Mouse (Mus musculus) heart, embryonic 14.5 days (tissue): ENCODE measurements around the gene Usp34. TPM values are rescaled to one million over a fixed set of nuclear protein-coding genes. Genes with fewer than 3 reads are reported as not detected.
A peak's percentile ranks its signal among the peaks of the same experiment; 100 is the strongest.
"Not testable (repeated sequence)": the region's sequence is repeated elsewhere in the genome, so short reads cannot be mapped to it uniquely, and the experiment has no call there.

Experiments used
- ATAC-seq: fragments of 200-750 bp; cut with Nextera tagmentation; 2 replicates; pipeline ENCODE4 v1.8.0; 2017; ENCODE audit warnings: low read depth, moderate TSS enrichment; ENCODE audit not compliant: insufficient number of reproducible peaks, insufficient read depth, low FRiP score
- H3K27ac ChIP-seq, 2 experiments: fragments of 200-500 bp in 1 of 2; fragments of 300-500 bp in 1 of 2; sonication (generic) in 1 of 2; replicated peaks in 1 of 2; 2 replicates each; pipeline ENCODE4 v1.5.1; 2012 to 2014; ENCODE audit warnings: low read depth in 2 of 2, low read length in 2 of 2, control low read depth in 1 of 2, mild to moderate bottlenecking in 1 of 2, mixed read lengths in 1 of 2; ENCODE audit not compliant: control insufficient read depth in 1 of 2, insufficient read depth in 1 of 2
- H3K27me3 ChIP-seq: fragments of 300-500 bp; sonication (generic); 2 replicates; pipeline ENCODE4 v1.6.1; 2014; ENCODE audit warnings: mild to moderate bottlenecking, low read length, control low read depth; ENCODE audit not compliant: control insufficient read depth, insufficient read depth
- H3K36me3 ChIP-seq: fragments of 300-500 bp; sonication (generic); 2 replicates; pipeline ENCODE4 v1.6.1; 2014; ENCODE audit warnings: mild to moderate bottlenecking, control low read depth, low read length, mixed read lengths; ENCODE audit not compliant: control insufficient read depth, insufficient read depth
- H3K4me1 ChIP-seq, 2 experiments: fragments of 200-500 bp in 1 of 2; fragments of 300-500 bp in 1 of 2; sonication (generic) in 1 of 2; 2 replicates each; pipeline ENCODE4 v1.6.1; 2012 to 2014; ENCODE audit warnings: low read length in 2 of 2, control low read depth in 1 of 2, mixed read lengths in 1 of 2; ENCODE audit not compliant: control insufficient read depth in 2 of 2, insufficient read depth in 2 of 2
- H3K4me2 ChIP-seq: fragments of 300-500 bp; sonication (generic); 2 replicates; pipeline ENCODE4 v1.6.1; 2014; ENCODE audit warnings: mild to moderate bottlenecking, low read length
- H3K4me3 ChIP-seq, 2 experiments: fragments of 200-500 bp in 1 of 2; fragments of 300-500 bp in 1 of 2; sonication (generic) in 1 of 2; 2 replicates each; pipeline ENCODE4 v1.5.1; 2012 to 2014; ENCODE audit warnings: low read length in 2 of 2, mild to moderate bottlenecking in 2 of 2, control low read depth in 1 of 2, low read depth in 1 of 2, moderate library complexity in 1 of 2; ENCODE audit not compliant: control insufficient read depth in 1 of 2, insufficient read depth in 1 of 2
- H3K9ac ChIP-seq: fragments of 300-500 bp; sonication (generic); 2 replicates; pipeline ENCODE4 v1.6.1; 2014; ENCODE audit warnings: mild to moderate bottlenecking, low read length
- H3K9me3 ChIP-seq: fragments of 300-500 bp; sonication (generic); 2 replicates; pipeline ENCODE4 v1.6.1; 2016; ENCODE audit warnings: low read length, control low read depth; ENCODE audit not compliant: control insufficient read depth
- WGBS: fragments of 180-500 bp; shearing (Covaris S2); extraction: QIAGEN DNeasy Blood & Tissue Kit; methylation state at CpG from one replicate; pipeline ENCODE4 v1.1.7; 2014; 5-methylcytosine and 5-hydroxymethylcytosine counted together
- polyA plus RNA-seq: library from polyadenylated mRNA; unstranded; fragments of >200 nt; fragmentation: Nextera tagmentation; extraction: Ambion mirVana; gene quantifications from 2 replicates; pipeline ENCODE4 v1.2.1, GENCODE M21; 2014

The Usp34 gene
- polyA plus RNA-seq, 1 experiment from 2014 or later = 23.3 TPM

DNA sequence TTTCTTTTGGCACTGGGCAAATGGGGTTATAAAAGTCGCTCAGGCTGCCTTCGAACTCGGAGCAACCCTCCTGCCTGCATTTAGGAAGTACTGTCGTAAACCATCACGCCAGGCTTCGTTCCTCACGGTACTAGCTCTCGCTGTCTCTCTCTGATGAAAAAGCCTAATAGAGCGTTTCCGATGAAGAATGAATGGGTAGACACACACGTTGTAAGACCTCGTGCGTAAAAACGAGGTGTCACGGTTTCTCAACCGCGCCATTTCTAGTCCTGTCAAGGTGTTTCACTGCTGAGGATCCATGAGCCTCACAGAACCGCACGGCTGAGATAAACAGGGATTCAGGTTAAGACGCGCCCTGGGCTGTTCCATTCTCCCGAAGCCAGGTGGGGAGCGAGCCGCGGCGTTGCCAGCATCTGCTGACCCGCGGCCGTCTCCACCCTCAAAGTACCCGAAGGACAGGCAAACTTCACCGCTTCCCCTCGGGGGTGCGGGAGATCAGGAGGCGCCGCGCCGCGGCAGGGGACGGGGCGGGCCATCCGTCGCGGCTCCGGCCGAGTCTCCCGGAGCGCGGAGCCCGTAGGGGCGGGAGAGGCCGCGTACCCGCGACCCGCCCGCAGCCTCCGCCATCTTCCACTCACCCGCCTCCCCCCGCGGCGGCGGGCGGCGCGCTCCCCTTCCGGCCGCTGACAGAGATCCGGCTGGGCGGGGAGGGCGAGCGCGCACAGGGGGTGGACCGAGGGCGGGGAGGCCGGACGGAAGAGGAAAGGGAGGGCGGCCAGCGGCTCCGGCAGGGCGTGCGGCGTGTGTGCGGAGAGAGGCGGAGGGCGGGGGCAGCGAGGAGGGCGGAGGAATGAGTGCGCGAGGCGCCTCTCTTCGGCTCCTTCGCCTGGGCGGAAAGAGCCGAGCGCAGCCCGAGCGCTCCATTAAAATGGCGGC, 754 bp upstream of the Usp34 start:
- ATAC-seq = peak; percentile 97
- H3K4me3 ChIP-seq = peak overlapping the region; percentile 65 to 71
- no peaks in the 10 kb centered on the region for H3K27me3 ChIP-seq
- H3K9ac ChIP-seq = peak overlapping the region; percentile 89
- peak overlapping the region; percentile 76 for H3K4me2 ChIP-seq
- H3K36me3 ChIP-seq = 0 out of 2 replicates have a peak, but pooled peaks cover 4% of the 10 kb centered on the region
- H3K4me1 ChIP-seq = peaks cover 2 to 14% of the 10 kb centered on the region in 2 experiments; a peak in 2 of 4 replicates
- peak overlapping the region; percentile 88 to 98 for H3K27ac ChIP-seq
- H3K9me3 ChIP-seq = no peaks in the 10 kb centered on the region
- WGBS = under 1% methylated on average over 59 of the region's 98 CpGs

- 6% methylated on average over 6 of the region's 6 CpGs for WGBS
These were observed 848 bp downstream of the Usp34 start for GRCm38 (mm10) chr11:23307566-23307920.

GRCm38 (mm10) chr11:23313496-23313895, 6.8 kb downstream of the Usp34 start:
- Histone ChIP-seq H3K4me2 (no peak overlapping the region), H3K4me3 (no peak overlapping the region), H3K9me3 (no peaks in the 10 kb centered on the region), H3K27ac (no peak overlapping the region), H3K9ac (no peak overlapping the region), H3K27me3 (no peaks in the 10 kb centered on the region), H3K36me3 (peaks cover 7% of the 10 kb centered on the region; the same call in 1 of the 2 replicates), H3K4me1 (peaks cover 0 to 10% of the 10 kb centered on the region in 2 experiments; a peak in 2 of 4 replicates)
- no peak for ATAC-seq
- 19% methylated on average over 1 of the region's 1 CpGs for WGBS

More at GRCm38 (mm10) chr11:23307566-23307920, 848 bp downstream of the Usp34 start:
- Histone ChIP-seq H3K4me2 (peak overlapping the region; percentile 79), H3K36me3 (peaks cover 6% of the 10 kb centered on the region; the same call in 1 of the 2 replicates), H3K4me1 (peaks cover 2 to 14% of the 10 kb centered on the region in 2 experiments; a peak in 2 of 4 replicates), H3K9me3 (no peaks in the 10 kb centered on the region), H3K27me3 (no peaks in the 10 kb centered on the region), H3K9ac (peak overlapping the region; percentile 89), H3K4me3 (peak overlapping the region; percentile 71 to 88), H3K27ac (peak overlapping the region; percentile 88 to 98)
- no peak for ATAC-seq

- Histone ChIP-seq H3K4me1 (no peaks in the 10 kb centered on the region; a peak in 1 of 4 replicates), H3K9ac (no peak overlapping the region), H3K4me3 (no peak overlapping the region), H3K27ac (no peak overlapping the region), H3K4me2 (no peak overlapping the region), H3K9me3 (no peaks in the 10 kb centered on the region), H3K27me3 (no peaks in the 10 kb centered on the region), H3K36me3 (peaks cover 12% of the 10 kb centered on the region)
- 81% methylated on average over 2 of the region's 2 CpGs for WGBS
- ATAC-seq = no peak
These were observed 22.7 kb downstream of the Usp34 start for GRCm38 (mm10) chr11:23329413-23329812.

- Histone ChIP-seq H3K4me1 (no peaks in the 10 kb centered on the region; a peak in 1 of 4 replicates), H3K27me3 (no peaks in the 10 kb centered on the region), H3K9ac (no peak overlapping the region), H3K4me3 (no peak overlapping the region), H3K4me2 (no peak overlapping the region), H3K9me3 (no peaks in the 10 kb centered on the region), H3K27ac (no peak overlapping the region), H3K36me3 (peaks cover 26% of the 10 kb centered on the region)
- WGBS = 67% methylated on average over 3 of the region's 3 CpGs
- ATAC-seq = no peak
These were observed 25.4 kb downstream of the Usp34 start for GRCm38 (mm10) chr11:23332136-23332535.

- no peaks in the 10 kb centered on the region for H3K27me3 ChIP-seq
- no peak overlapping the region for H3K4me2 ChIP-seq
- H3K4me1 ChIP-seq = no peaks in the 10 kb centered on the region; a peak in 1 of 4 replicates
- no peak overlapping the region for H3K27ac ChIP-seq
- H3K9ac ChIP-seq = no peak overlapping the region
- ATAC-seq = no peak
- peaks cover 31% of the 10 kb centered on the region for H3K36me3 ChIP-seq
- H3K9me3 ChIP-seq = no peaks in the 10 kb centered on the region
- 66% methylated on average over 1 of the region's 1 CpGs for WGBS
- H3K4me3 ChIP-seq = no peak overlapping the region
These were observed 28.5 kb downstream of the Usp34 start for GRCm38 (mm10) chr11:23335160-23335559.

GRCm38 (mm10) chr11:23357226-23357625, 50.5 kb downstream of the Usp34 start:
- not testable (repeated sequence) for H3K9me3 ChIP-seq, H3K9ac ChIP-seq, H3K4me3 ChIP-seq, H3K4me1 ChIP-seq, ATAC-seq, H3K4me2 ChIP-seq, H3K27me3 ChIP-seq, H3K27ac ChIP-seq
- peaks cover 52% of the 10 kb centered on the region for H3K36me3 ChIP-seq
- WGBS = 73% methylated on average over 5 of the region's 5 CpGs
